Mouse (Mus musculus): ENCODE results near the gene Ccdc152. TPM values are rescaled to one million over a fixed set of nuclear protein-coding genes. Genes with fewer than 3 reads are reported as not detected.

Gene Ccdc152
- 0.15 and 0.26 TPM in 2 replicates for polyA plus RNA-seq (2016; fragmentation: Nextera tagmentation; extraction: Ambion mirVana)

- H3K4me1 ChIP-seq (replicated peaks) = no peaks in the 10 kb centered on the region
- H3K4me3 ChIP-seq (replicated peaks) = no peak within 1 kb of the TSS
- H3K9me3 ChIP-seq = no peaks in the 10 kb centered on the region
- no peak within 1 kb of the TSS for H3K27ac ChIP-seq
- H3K9ac ChIP-seq (replicated peaks) = no peak within 1 kb of the TSS
- H3K27me3 ChIP-seq = no peaks in the 10 kb centered on the region
- ATAC-seq (ENCODE audit: insufficient number of reproducible peaks, insufficient read depth, low FRiP score, low TSS enrichment, low read depth) = no peak
- H3K4me2 ChIP-seq = no peak within 1 kb of the TSS
- 88% methylated on average over 12 of the region's 12 CpGs for WGBS
- H3K36me3 ChIP-seq = no peaks in the 10 kb centered on the region
Measured at GRCm38 (mm10) chr15:3303426-3303825, at the start of gene Ccdc152. Ccdc152 (minus strand) TSS chr15:3303526.

- no peak overlapping the region for H3K4me3 ChIP-seq (replicated peaks)
- H3K9ac ChIP-seq (replicated peaks) = no peak overlapping the region
- no peaks in the 10 kb centered on the region for H3K4me1 ChIP-seq (replicated peaks)
- ATAC-seq (ENCODE audit: insufficient number of reproducible peaks, insufficient read depth, low FRiP score, low TSS enrichment, low read depth) = no peak
- H3K27ac ChIP-seq = no peak overlapping the region
- H3K36me3 ChIP-seq = no peaks in the 10 kb centered on the region
- H3K27me3 ChIP-seq = 0 out of 2 replicates have a peak, but pooled peaks cover 2% of the 10 kb centered on the region
- H3K4me2 ChIP-seq = no peak overlapping the region
- no peaks in the 10 kb centered on the region for H3K9me3 ChIP-seq
- WGBS = 72% methylated on average over 6 of the region's 6 CpGs
Measured at GRCm38 (mm10) chr15:3349306-3350064, 46.2 kb upstream of the Ccdc152 start.

GRCm38 (mm10) chr15:3346682-3347081 is 43.4 kb upstream of the Ccdc152 start:
- H3K27me3 ChIP-seq = 0 out of 2 replicates have a peak, but pooled peaks cover 2% of the 10 kb centered on the region
- no peaks in the 10 kb centered on the region for H3K36me3 ChIP-seq
- H3K4me3 ChIP-seq (replicated peaks) = no peak overlapping the region
- no peak overlapping the region for H3K4me2 ChIP-seq
- H3K4me1 ChIP-seq (replicated peaks) = no peaks in the 10 kb centered on the region
- H3K9me3 ChIP-seq = no peaks in the 10 kb centered on the region
- H3K27ac ChIP-seq = no peak overlapping the region
- no peak overlapping the region for H3K9ac ChIP-seq (replicated peaks)
- 67% methylated on average over 3 of the region's 3 CpGs for WGBS
- no peak for ATAC-seq (ENCODE audit: insufficient number of reproducible peaks, insufficient read depth, low FRiP score, low TSS enrichment, low read depth)

GRCm38 (mm10) chr15:3344555-3344954 is 41.2 kb upstream of the Ccdc152 start:
- WGBS = 82% methylated on average over 4 of the region's 4 CpGs
- Histone ChIP-seq H3K4me3 (replicated peaks) (no peak overlapping the region), H3K27ac (no peak overlapping the region), H3K4me2 (no peak overlapping the region), H3K36me3 (0 out of 2 replicates have a peak, but pooled peaks cover 8% of the 10 kb centered on the region), H3K4me1 (replicated peaks) (no peaks in the 10 kb centered on the region), H3K27me3 (0 out of 2 replicates have a peak, but pooled peaks cover 2% of the 10 kb centered on the region), H3K9ac (replicated peaks) (no peak overlapping the region), H3K9me3 (no peaks in the 10 kb centered on the region)
- no peak for ATAC-seq (ENCODE audit: insufficient number of reproducible peaks, insufficient read depth, low FRiP score, low TSS enrichment, low read depth)

GRCm38 (mm10) chr15:3341806-3342582 is 38.7 kb upstream of the Ccdc152 start:
- Histone ChIP-seq H3K9ac (replicated peaks) (no peak overlapping the region), H3K27me3 (no peaks in the 10 kb centered on the region), H3K9me3 (0 out of 2 replicates have a peak, but pooled peaks cover 3% of the 10 kb centered on the region), H3K4me1 (replicated peaks) (no peaks in the 10 kb centered on the region), H3K36me3 (peaks cover 13% of the 10 kb centered on the region; the same call in 1 of the 2 replicates), H3K4me3 (replicated peaks) (no peak overlapping the region), H3K4me2 (no peak overlapping the region), H3K27ac (no peak overlapping the region)
- 90% methylated on average over 4 of the region's 4 CpGs for WGBS
- no peak for ATAC-seq (ENCODE audit: insufficient number of reproducible peaks, insufficient read depth, low FRiP score, low TSS enrichment, low read depth)

- 0 out of 2 replicates have a peak, but pooled peaks cover 3% of the 10 kb centered on the region for H3K9me3 ChIP-seq
- H3K4me3 ChIP-seq (replicated peaks) = no peak overlapping the region
- WGBS = 91% methylated on average over 3 of the region's 3 CpGs
- ATAC-seq (ENCODE audit: insufficient number of reproducible peaks, insufficient read depth, low FRiP score, low TSS enrichment, low read depth) = no peak
- H3K36me3 ChIP-seq = peaks cover 13% of the 10 kb centered on the region; the same call in 1 of the 2 replicates
- no peaks in the 10 kb centered on the region for H3K27me3 ChIP-seq
- no peak overlapping the region for H3K9ac ChIP-seq (replicated peaks)
- H3K27ac ChIP-seq = no peak overlapping the region
- H3K4me1 ChIP-seq (replicated peaks) = no peaks in the 10 kb centered on the region
- H3K4me2 ChIP-seq = no peak overlapping the region
Measured at GRCm38 (mm10) chr15:3339847-3340246, 36.5 kb upstream of the Ccdc152 start.

GRCm38 (mm10) chr15:3332517-3332916 is 29.2 kb upstream of the Ccdc152 start:
- WGBS = 93% methylated on average over 4 of the region's 4 CpGs
- H3K27ac ChIP-seq = no peak overlapping the region
- H3K4me3 ChIP-seq (replicated peaks) = no peak overlapping the region
- H3K4me2 ChIP-seq = no peak overlapping the region
- no peak overlapping the region for H3K9ac ChIP-seq (replicated peaks)
- no peaks in the 10 kb centered on the region for H3K4me1 ChIP-seq (replicated peaks)
- H3K36me3 ChIP-seq = peaks cover 15% of the 10 kb centered on the region
- H3K9me3 ChIP-seq = 0 out of 2 replicates have a peak, but pooled peaks cover 3% of the 10 kb centered on the region
- no peaks in the 10 kb centered on the region for H3K27me3 ChIP-seq
- ATAC-seq (ENCODE audit: insufficient number of reproducible peaks, insufficient read depth, low FRiP score, low TSS enrichment, low read depth) = no peak

- H3K36me3 ChIP-seq = peaks cover 11% of the 10 kb centered on the region
- 76% methylated on average over 2 of the region's 2 CpGs for WGBS
- no peaks in the 10 kb centered on the region for H3K4me1 ChIP-seq (replicated peaks)
- no peaks in the 10 kb centered on the region for H3K27me3 ChIP-seq
- H3K27ac ChIP-seq = no peak overlapping the region
- ATAC-seq (ENCODE audit: insufficient number of reproducible peaks, insufficient read depth, low FRiP score, low TSS enrichment, low read depth) = no peak
- no peak overlapping the region for H3K4me3 ChIP-seq (replicated peaks)
- no peak overlapping the region for H3K4me2 ChIP-seq
- H3K9ac ChIP-seq (replicated peaks) = no peak overlapping the region
- H3K9me3 ChIP-seq = no peaks in the 10 kb centered on the region
Measured at GRCm38 (mm10) chr15:3331813-3332212, 28.5 kb upstream of the Ccdc152 start.

GRCm38 (mm10) chr15:3330291-3330690 is 27.0 kb upstream of the Ccdc152 start:
- Histone ChIP-seq H3K4me1 (replicated peaks) (no peaks in the 10 kb centered on the region), H3K36me3 (peaks cover 11% of the 10 kb centered on the region), H3K9ac (replicated peaks) (no peak overlapping the region), H3K4me3 (replicated peaks) (no peak overlapping the region), H3K27ac (no peak overlapping the region), H3K9me3 (no peaks in the 10 kb centered on the region), H3K4me2 (no peak overlapping the region), H3K27me3 (no peaks in the 10 kb centered on the region)
- 69% methylated on average over 1 of the region's 1 CpGs for WGBS
- ATAC-seq (ENCODE audit: insufficient number of reproducible peaks, insufficient read depth, low FRiP score, low TSS enrichment, low read depth) = no peak

GRCm38 (mm10) chr15:3323041-3323440 is 19.7 kb upstream of the Ccdc152 start:
- no peak overlapping the region for H3K27ac ChIP-seq
- peaks cover 10% of the 10 kb centered on the region; the same call in 1 of the 2 replicates for H3K36me3 ChIP-seq
- no peaks in the 10 kb centered on the region for H3K27me3 ChIP-seq
- no peak overlapping the region for H3K4me3 ChIP-seq (replicated peaks)
- H3K9me3 ChIP-seq = no peaks in the 10 kb centered on the region
- ATAC-seq (ENCODE audit: insufficient number of reproducible peaks, insufficient read depth, low FRiP score, low TSS enrichment, low read depth) = no peak
- no peak overlapping the region for H3K4me2 ChIP-seq
- H3K9ac ChIP-seq (replicated peaks) = no peak overlapping the region
- H3K4me1 ChIP-seq (replicated peaks) = no peaks in the 10 kb centered on the region

GRCm38 (mm10) chr15:3319929-3320328 is 16.6 kb upstream of the Ccdc152 start:
- 87% methylated on average over 9 of the region's 9 CpGs for WGBS
- H3K9me3 ChIP-seq = no peaks in the 10 kb centered on the region

More at GRCm38 (mm10) chr15:3319929-3320328, 16.6 kb upstream of the Ccdc152 start:
- no peaks in the 10 kb centered on the region for H3K27me3 ChIP-seq
- no peak overlapping the region for H3K9ac ChIP-seq (replicated peaks)
- H3K4me3 ChIP-seq (replicated peaks) = no peak overlapping the region
- H3K27ac ChIP-seq = no peak overlapping the region
- H3K4me1 ChIP-seq (replicated peaks) = no peaks in the 10 kb centered on the region
- H3K4me2 ChIP-seq = no peak overlapping the region
- H3K36me3 ChIP-seq = peaks cover 10% of the 10 kb centered on the region; the same call in 1 of the 2 replicates
- ATAC-seq (ENCODE audit: insufficient number of reproducible peaks, insufficient read depth, low FRiP score, low TSS enrichment, low read depth) = no peak

All from limb, embryonic 12.5 days (tissue).